Mouse (Mus musculus) ZHBTc4 (cell line): ENCODE measurements at regions not wholly inside any gene's neighbourhood (a gene's known extent, or its start where the extent isn't known, plus 50 kb on each side); places are given as distances from the start of the nearest gene placed in this dataset.
"Not testable (repeated sequence)": the region's sequence is repeated elsewhere in the genome, so short reads cannot be mapped to it uniquely, and the experiment has no call there.

ENCODE experiments used
- DNase-seq: peaks from one replicate; pipeline ENCODE4 v3.0.0-alpha.2; 2011; ENCODE audit warnings: low read depth, low spot score

DNA sequence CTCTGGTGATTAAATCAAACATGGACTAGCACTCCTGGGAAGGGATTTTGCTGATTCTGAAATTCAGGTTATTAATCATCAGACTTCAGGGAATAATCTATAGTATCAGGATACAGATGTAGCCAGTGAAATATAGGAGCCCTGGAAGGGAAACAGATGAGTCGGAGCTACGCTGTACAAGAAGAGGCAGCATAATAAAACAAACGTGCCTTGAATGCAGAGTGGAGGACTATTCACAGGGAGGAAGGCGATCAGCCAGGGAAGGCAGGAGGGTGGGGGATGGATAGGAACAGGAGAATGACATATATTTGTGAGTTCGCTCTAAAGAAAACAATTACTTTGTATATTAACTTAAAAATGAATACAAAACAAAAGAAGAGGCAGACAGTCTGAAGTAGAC lies 286.6 kb upstream of the Got2 start:
- no peak for DNase-seq

GRCm38 (mm10) chr8:96164933-96165332 lies 276.6 kb upstream of the Got2 start:
- no peak for DNase-seq

DNA sequence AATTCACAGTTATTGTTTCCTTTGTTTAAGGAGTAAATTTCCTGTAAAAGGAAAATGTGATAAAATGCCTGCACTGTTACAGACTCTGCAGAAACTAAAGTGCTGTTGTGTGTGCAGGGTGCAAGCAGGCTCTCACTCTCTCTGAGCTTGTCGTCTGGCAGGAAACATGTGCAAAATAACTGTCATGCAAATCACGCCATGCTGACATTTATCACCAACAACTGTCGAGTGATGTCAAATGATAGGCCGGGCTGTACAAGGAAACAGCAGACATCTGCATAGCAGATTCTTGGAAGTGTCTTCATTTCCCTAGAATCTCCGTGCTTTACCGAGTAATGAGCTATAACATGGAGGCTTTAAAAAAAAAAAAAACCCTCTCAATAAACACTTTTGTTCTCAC lies 271.6 kb upstream of the Got2 start:
- no peak for DNase-seq

GRCm38 (mm10) chr8:96152496-96153250 lies 264.3 kb upstream of the Got2 start:
- peak; percentile 76 for DNase-seq

DNA sequence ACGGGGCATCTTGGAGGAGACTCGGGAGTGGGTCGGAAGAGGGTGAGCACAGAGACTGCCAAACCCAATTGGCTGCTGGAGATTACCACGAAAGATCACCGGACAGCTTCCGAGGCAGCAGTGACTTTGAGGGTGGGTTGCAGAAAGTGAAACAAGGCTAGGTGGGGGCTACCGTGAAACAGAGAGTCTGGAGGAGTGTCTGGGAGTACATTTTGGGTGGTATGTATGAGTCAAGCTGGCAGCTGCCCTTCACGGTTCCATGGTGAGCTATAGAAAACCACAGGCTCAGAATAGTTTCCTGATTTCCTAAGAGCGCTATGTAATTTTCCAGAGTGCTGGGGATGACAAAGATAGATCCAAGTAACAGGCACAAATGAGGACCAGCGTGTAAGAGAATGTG lies 263.7 kb upstream of the Got2 start:
- DNase-seq, result no peak

- no peak for DNase-seq
Observed at GRCm38 (mm10) chr8:96151065-96151472, 262.7 kb upstream of the Got2 start.

GRCm38 (mm10) chr8:96132183-96132582 lies 243.8 kb upstream of the Got2 start:
- no peak for DNase-seq

DNA sequence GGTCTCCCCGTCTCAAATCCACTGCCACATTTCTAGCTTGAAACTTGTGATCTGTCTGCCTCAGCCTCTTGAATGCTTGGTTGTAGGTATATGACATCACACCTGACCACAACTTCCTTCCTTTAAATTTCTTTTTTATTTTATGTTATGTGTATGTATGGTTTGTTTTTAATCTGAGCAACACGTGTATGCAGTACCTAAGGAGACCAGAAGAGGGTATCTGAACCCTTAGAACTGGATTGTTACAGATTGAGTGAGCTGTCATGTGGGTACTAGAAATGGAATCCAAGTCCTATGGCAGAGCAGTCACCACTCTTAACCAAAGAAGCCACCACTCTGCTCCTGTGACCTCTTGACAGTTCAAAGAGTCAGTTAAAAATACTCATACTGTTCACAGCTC lies 240.0 kb upstream of the Got2 start:
- DNase-seq, result peak; percentile 33

GRCm38 (mm10) chr8:96100817-96101216 lies 212.5 kb upstream of the Got2 start:
- no peak for DNase-seq

- no peak for DNase-seq
Observed at GRCm38 (mm10) chr8:96092931-96093330, 204.6 kb upstream of the Got2 start.

- DNase-seq, result no peak
Observed at GRCm38 (mm10) chr8:96090231-96090630, 201.9 kb upstream of the Got2 start.

GRCm38 (mm10) chr8:96068306-96068705 lies 180.0 kb upstream of the Got2 start:
- DNase-seq, result no peak

GRCm38 (mm10) chr8:96047686-96048085 lies 159.3 kb upstream of the Got2 start:
- DNase-seq, result no peak

- no peak for DNase-seq
Observed at GRCm38 (mm10) chr8:96042335-96042734, 154.0 kb upstream of the Got2 start.

- no peak for DNase-seq
Observed at GRCm38 (mm10) chr8:96040216-96040615, 151.9 kb upstream of the Got2 start.

DNA sequence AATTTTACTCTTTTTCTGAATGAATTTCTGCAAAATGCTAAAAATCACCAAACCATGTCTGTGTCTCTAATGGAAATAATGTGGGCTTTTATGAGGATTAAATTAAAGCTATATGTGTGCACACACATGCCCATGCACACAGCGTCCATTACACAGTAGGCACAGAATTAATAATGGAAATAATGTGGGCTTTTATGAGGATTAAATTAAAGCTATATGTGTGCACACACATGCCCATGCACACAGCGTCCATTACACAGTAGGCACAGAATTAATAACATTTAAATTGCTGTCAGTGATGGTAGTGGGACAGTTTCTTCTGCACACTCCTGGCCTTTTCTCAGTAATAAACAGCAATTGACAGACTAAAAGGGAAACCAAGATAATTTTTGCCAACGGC lies 130.4 kb upstream of the Got2 start:
- DNase-seq, result not testable (repeated sequence)

DNA sequence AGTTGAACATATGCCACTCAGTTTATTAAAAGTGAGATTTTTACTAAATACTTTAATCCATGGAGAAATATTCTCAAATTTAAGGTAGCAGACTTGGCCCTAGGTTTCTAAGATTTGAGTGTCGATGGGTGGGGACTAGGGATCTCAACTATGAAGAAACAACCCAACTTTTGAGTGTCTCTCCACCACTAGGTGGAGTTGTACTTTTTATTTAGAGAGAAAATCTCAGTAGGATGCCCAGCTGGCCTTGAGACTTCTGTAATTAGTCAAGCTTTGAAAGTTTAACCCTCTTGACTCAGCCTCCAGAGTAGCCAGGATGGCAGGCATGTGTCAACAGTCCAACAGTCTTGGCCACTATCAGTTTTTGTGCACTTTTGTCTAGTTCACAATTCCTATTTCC lies 123.7 kb upstream of the Got2 start:
- peak; percentile 43 for DNase-seq

- DNase-seq, result no peak
Observed at GRCm38 (mm10) chr8:95991826-95992463, 103.6 kb upstream of the Got2 start.

DNA sequence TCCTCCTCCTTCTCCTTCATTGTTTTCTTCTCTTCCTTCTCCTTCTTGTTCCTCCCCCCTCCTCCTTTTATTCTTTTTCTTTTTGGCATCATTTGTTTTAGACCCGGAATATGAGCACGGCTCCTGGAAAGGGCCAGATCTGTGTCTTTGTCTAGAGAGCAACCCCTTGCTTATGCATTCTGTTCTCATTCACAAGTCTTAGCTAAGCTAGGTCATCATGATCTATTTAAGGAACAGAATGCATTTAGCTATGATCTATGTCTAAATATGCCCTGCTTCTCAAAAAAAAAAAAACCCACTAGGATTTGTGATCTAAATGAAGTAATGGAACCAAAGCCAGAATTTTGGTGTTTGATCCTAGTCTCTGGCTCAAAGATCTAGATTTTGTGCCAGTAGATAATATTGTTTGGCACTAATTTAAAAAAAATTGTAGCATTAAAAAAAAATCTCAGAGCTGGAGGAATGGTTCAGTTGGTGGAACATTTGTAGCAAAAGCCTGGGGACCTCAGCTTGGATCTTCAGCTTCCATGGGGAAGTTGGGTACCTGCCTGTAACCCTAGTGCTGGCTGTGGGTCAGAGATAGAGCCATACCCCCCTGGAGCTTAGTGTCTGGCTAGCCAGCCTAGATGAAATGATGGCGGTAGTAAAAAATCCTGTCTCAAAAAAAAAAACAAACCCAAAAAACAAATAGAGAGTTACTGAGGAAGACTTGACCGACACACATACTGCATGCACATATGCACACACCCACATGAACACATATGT lies 100.5 kb upstream of the Got2 start:
- no peak for DNase-seq

GRCm38 (mm10) chr8:95987011-95987440 lies 98.7 kb upstream of the Got2 start:
- peak; percentile 24 for DNase-seq

- no peak for DNase-seq
Observed at GRCm38 (mm10) chr8:95986410-95986809, 98.1 kb upstream of the Got2 start.

DNA sequence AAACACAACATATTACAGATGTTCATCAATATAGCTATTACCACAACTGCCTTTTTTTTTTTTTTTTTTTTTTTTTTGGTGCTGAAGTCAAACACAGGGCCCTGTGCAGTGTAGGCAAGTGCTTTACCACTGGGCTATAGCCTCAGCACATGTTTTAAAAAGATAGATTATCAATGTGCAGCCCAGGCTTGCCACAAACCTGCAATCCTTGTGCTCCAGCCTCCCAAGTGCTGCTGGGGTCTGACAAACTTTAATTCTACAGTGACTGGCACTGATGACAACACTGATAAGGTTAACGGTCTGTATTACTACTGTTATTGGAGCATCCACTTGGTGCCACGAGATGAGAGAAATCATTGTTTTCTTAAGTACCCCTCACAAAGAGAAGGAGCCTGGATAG lies 95.3 kb upstream of the Got2 start:
- DNase-seq, result no peak

DNA sequence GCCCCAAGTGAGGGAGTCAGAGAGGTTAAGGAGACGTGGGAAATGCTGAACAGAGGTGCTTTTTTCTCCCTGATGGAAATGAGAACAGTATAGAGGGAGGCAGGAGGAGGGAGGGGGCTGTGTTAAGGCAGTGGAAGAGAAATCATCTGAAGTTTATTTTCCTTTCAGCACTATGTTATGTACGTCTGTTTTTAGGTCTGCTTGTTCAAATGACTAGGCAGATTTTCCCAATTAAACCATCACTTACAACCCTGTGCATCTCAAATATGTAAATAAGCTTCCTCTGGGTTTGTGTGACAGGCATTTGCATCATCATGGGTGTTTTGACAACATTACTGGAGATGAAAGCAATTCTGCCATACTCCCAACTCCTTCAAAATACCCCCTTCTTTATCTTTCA lies 92.1 kb upstream of the Got2 start:
- DNase-seq, result no peak
